Mouse (Mus musculus) right cerebral cortex, postnatal 10 days (tissue): Measurements from ENCODE around the gene Map6.

Experiments
- DNase-seq, 2 experiments: peaks; one replicate each; pipeline ENCODE4 v3.0.0; 2021; ENCODE audit warnings: low spot score in 2 of 2

The Map6 gene

GRCm38 (mm10) chr7:99267251-99267896 is at the start of gene Map6:
Map6 (plus strand) TSS chr7:99267447.
- peak; percentile 87 to 91 for DNase-seq

GRCm38 (mm10) chr7:99224225-99224624 is 43.0 kb upstream of the Map6 start:
- no peak for DNase-seq

- no peak for DNase-seq
Observed at GRCm38 (mm10) chr7:99224648-99225190, 42.5 kb upstream of the Map6 start.

GRCm38 (mm10) chr7:99225421-99225820 is 41.8 kb upstream of the Map6 start:
- DNase-seq = no peak

GRCm38 (mm10) chr7:99226662-99227061 is 40.6 kb upstream of the Map6 start:
- no peak for DNase-seq

GRCm38 (mm10) chr7:99227267-99227666 is 40.0 kb upstream of the Map6 start:
- DNase-seq = no peak

GRCm38 (mm10) chr7:99228825-99229224 is 38.4 kb upstream of the Map6 start:
- DNase-seq = no peak

GRCm38 (mm10) chr7:99229411-99229810 is 37.8 kb upstream of the Map6 start:
- DNase-seq = peak in 1 of 2 experiments; percentile 42

GRCm38 (mm10) chr7:99230061-99230747 is 37.0 kb upstream of the Map6 start:
- no peak for DNase-seq

GRCm38 (mm10) chr7:99232571-99232970 is 34.7 kb upstream of the Map6 start:
- DNase-seq = peak in 1 of 2 experiments; percentile 17

GRCm38 (mm10) chr7:99234916-99235315 is 32.3 kb upstream of the Map6 start:
- no peak for DNase-seq

- no peak for DNase-seq
Observed at GRCm38 (mm10) chr7:99235657-99236056, 31.6 kb upstream of the Map6 start.

GRCm38 (mm10) chr7:99236888-99237660 is 30.2 kb upstream of the Map6 start:
- DNase-seq = peak in 1 of 2 experiments; percentile 43

GRCm38 (mm10) chr7:99238417-99238816 is 28.8 kb upstream of the Map6 start, which contains the start of gene Mogat2:
Mogat2 (minus strand) TSS chr7:99238619.
- DNase-seq = no peak

GRCm38 (mm10) chr7:99242097-99242496 is 25.1 kb upstream of the Map6 start:
- no peak for DNase-seq

- no peak for DNase-seq
Observed at GRCm38 (mm10) chr7:99248157-99248742, 19.0 kb upstream of the Map6 start.

- DNase-seq = peak in 1 of 2 experiments; percentile 22
Observed at GRCm38 (mm10) chr7:99248906-99249581, 18.2 kb upstream of the Map6 start.

GRCm38 (mm10) chr7:99249582-99249911 is 17.7 kb upstream of the Map6 start:
- peak; percentile 61 to 62 for DNase-seq

GRCm38 (mm10) chr7:99250386-99250785 is 16.9 kb upstream of the Map6 start:
- no peak for DNase-seq

GRCm38 (mm10) chr7:99255006-99255405 is 12.2 kb upstream of the Map6 start:
- DNase-seq = peak; percentile 69 to 87

GRCm38 (mm10) chr7:99261900-99262299 is 5.3 kb upstream of the Map6 start:
- DNase-seq = no peak
